Mouse (Mus musculus): ENCODE results near the gene Ccdc184. TPM values are rescaled to one million over a fixed set of nuclear protein-coding genes. Genes with fewer than 3 reads are reported as not detected.

Gene Ccdc184
- polyA plus RNA-seq, 1 experiment from 2014 or later, result 0.25 TPM

GRCm38 (mm10) chr15:98214130-98214529, 47.2 kb downstream of the Ccdc184 start:
- DNase-seq (ENCODE audit: low spot score), result no peak

Other genes starting within 250 kb of the Ccdc184 start
- gene Tmem106c, start 203.0 kb upstream of the Ccdc184 start, polyA plus RNA-seq (2015; fragmentation: Nextera tagmentation; extraction: Ambion mirVana), result 39.0 and 40.9 TPM in 2 replicates
- 0.28 and 0.36 TPM in 2 replicates for gene Col2a1, start 162.5 kb upstream of the Ccdc184 start, polyA plus RNA-seq (2015; fragmentation: Nextera tagmentation; extraction: Ambion mirVana)
- gene Pfkm, start 74.6 kb upstream of the Ccdc184 start, polyA plus RNA-seq (2015; fragmentation: Nextera tagmentation; extraction: Ambion mirVana), result 13.7 and 16.2 TPM in 2 replicates
- gene Senp1, start 73.4 kb upstream of the Ccdc184 start, polyA plus RNA-seq (2015; fragmentation: Nextera tagmentation; extraction: Ambion mirVana), result 31.5 and 35.9 TPM in 2 replicates
- gene Asb8, start 1.5 kb upstream of the Ccdc184 start, polyA plus RNA-seq (2015; fragmentation: Nextera tagmentation; extraction: Ambion mirVana), result 43.2 and 43.6 TPM in 2 replicates
- not detected in 2 replicates for gene Olfr288, start 28.4 kb downstream of the Ccdc184 start, polyA plus RNA-seq (2015; fragmentation: Nextera tagmentation; extraction: Ambion mirVana)
- gene Gm44579, start 53.8 kb downstream of the Ccdc184 start, polyA plus RNA-seq (2015; fragmentation: Nextera tagmentation; extraction: Ambion mirVana), result not detected in 2 replicates
- gene Olfr287, start 53.9 kb downstream of the Ccdc184 start, polyA plus RNA-seq (2015; fragmentation: Nextera tagmentation; extraction: Ambion mirVana), result not detected in 2 replicates
- not detected in 2 replicates for gene Olfr286, start 67.3 kb downstream of the Ccdc184 start, polyA plus RNA-seq (2015; fragmentation: Nextera tagmentation; extraction: Ambion mirVana)
- gene H1fnt, start 90.1 kb downstream of the Ccdc184 start, polyA plus RNA-seq (2015; fragmentation: Nextera tagmentation; extraction: Ambion mirVana), result not detected in 2 replicates
- 0.40 and 0.46 TPM in 2 replicates for gene Zfp641, start 129.0 kb downstream of the Ccdc184 start, polyA plus RNA-seq (2015; fragmentation: Nextera tagmentation; extraction: Ambion mirVana)
- gene Olfr285, start 150.2 kb downstream of the Ccdc184 start, polyA plus RNA-seq (2015; fragmentation: Nextera tagmentation; extraction: Ambion mirVana), result not detected in 2 replicates
- gene Olfr284, start 173.8 kb downstream of the Ccdc184 start, polyA plus RNA-seq (2015; fragmentation: Nextera tagmentation; extraction: Ambion mirVana), result not detected in 2 replicates
- not detected in 2 replicates for gene Olfr283, start 213.8 kb downstream of the Ccdc184 start, polyA plus RNA-seq (2015; fragmentation: Nextera tagmentation; extraction: Ambion mirVana)